Mouse (Mus musculus) C2C12 (cell line): Measurements from ENCODE around the gene Satl1. TPM values are rescaled to one million over a fixed set of nuclear protein-coding genes. Genes with fewer than 3 reads are reported as not detected.

Experiments
- H3K27me3 ChIP-seq: one replicate; pipeline ENCODE4 v1.6.1; 2011; ENCODE audit not compliant: control insufficient read depth, insufficient read depth, insufficient read length
- H3K36me3 ChIP-seq: one replicate; pipeline ENCODE4 v1.6.1; 2011; ENCODE audit not compliant: control insufficient read depth, insufficient read depth
- H3K4me3 ChIP-seq: one replicate; pipeline ENCODE4 v1.5.1; 2011; ENCODE audit warnings: mild to moderate bottlenecking, control low read depth; ENCODE audit not compliant: poor library complexity, insufficient read depth, severe bottlenecking
- H3K79me2 ChIP-seq: one replicate; pipeline ENCODE4 v1.6.1; 2011; ENCODE audit not compliant: control insufficient read depth, insufficient read depth
- H3K79me3 ChIP-seq: one replicate; pipeline ENCODE4 v1.6.1; 2011; ENCODE audit warnings: low read depth, control low read depth
- H3ac ChIP-seq: one replicate; pipeline ENCODE3; 2011; ENCODE audit warnings: low read depth; ENCODE audit not compliant: control insufficient read depth, insufficient read length
- CEBPB ChIP-seq: IDR thresholded peaks from one replicate; pipeline ENCODE4 v1.6.1; 2011; ENCODE audit warnings: low read depth, mild to moderate bottlenecking, control low read depth, moderate library complexity
- CTCF ChIP-seq: IDR thresholded peaks from one replicate; pipeline ENCODE4 v1.5.1; 2011; ENCODE audit not compliant: control insufficient read depth, insufficient read depth, insufficient read length
- FOSL1 ChIP-seq: IDR thresholded peaks from one replicate; pipeline ENCODE4 v1.8.0; 2011; ENCODE audit warnings: mild to moderate bottlenecking, low read length; ENCODE audit not compliant: poor library complexity, insufficient read depth, severe bottlenecking
- MAX ChIP-seq: IDR thresholded peaks from one replicate; pipeline ENCODE4 v1.6.1; 2011; ENCODE audit warnings: mild to moderate bottlenecking, control low read depth
- MYOD1 ChIP-seq: IDR thresholded peaks from one replicate; pipeline ENCODE4 v1.6.1; 2011; ENCODE audit warnings: low read depth; ENCODE audit not compliant: control insufficient read depth, insufficient read length
- MYOG ChIP-seq: IDR thresholded peaks from one replicate; pipeline ENCODE4 v1.6.1; 2011; ENCODE audit not compliant: control insufficient read depth, insufficient read length; ENCODE audit errors: extremely low read depth
- USF1 ChIP-seq: IDR thresholded peaks from one replicate; pipeline ENCODE4 v1.6.1; 2011; ENCODE audit warnings: low read depth, mild to moderate bottlenecking, control low read depth, moderate library complexity
- polyA plus RNA-seq: library from polyadenylated mRNA; unstranded; fragments of >200 nt; fragmentation: generic; extraction: Trizol; gene quantifications from one replicate; pipeline ENCODE4 v1.2.1, GENCODE M21; 2012; ENCODE audit warnings: missing spikeins

Gene Satl1
- polyA plus RNA-seq, 1 experiment, result not detected

DNA sequence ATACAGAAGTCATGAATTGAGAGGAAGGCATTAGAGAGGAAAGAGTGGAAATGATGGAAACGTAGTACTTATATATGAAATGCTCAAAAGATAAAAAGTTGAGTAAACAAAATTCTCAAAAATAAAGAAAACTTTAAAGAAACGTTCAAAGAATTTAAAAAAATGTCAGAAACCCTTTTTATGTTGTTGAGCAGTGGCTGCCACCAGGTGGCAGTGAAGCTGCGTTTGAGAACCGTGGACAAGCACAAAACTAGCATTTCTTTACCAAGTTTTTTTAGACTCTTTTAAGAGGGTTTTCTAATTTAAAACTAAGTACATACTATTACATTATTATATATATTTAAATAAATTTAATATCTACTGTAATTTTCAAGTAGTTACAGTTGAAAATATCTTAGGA, 38.2 kb downstream of the Satl1 start:
- no peaks in the 10 kb centered on the region for H3K27me3 ChIP-seq
- no peak for TF ChIP-seq FOSL1
- no peak for TF ChIP-seq MAX
- TF ChIP-seq MYOG, result no peak
- TF ChIP-seq CEBPB, result no peak
- no peak for TF ChIP-seq USF1
- TF ChIP-seq MYOD1, result no peak
- no peak for TF ChIP-seq CTCF
- H3K4me3 ChIP-seq, result no peak overlapping the region
- H3K79me2 ChIP-seq, result no peaks in the 10 kb centered on the region
- no peaks in the 10 kb centered on the region for H3K79me3 ChIP-seq
- H3K36me3 ChIP-seq, result no peaks in the 10 kb centered on the region
- H3ac ChIP-seq, result no peak overlapping the region

DNA sequence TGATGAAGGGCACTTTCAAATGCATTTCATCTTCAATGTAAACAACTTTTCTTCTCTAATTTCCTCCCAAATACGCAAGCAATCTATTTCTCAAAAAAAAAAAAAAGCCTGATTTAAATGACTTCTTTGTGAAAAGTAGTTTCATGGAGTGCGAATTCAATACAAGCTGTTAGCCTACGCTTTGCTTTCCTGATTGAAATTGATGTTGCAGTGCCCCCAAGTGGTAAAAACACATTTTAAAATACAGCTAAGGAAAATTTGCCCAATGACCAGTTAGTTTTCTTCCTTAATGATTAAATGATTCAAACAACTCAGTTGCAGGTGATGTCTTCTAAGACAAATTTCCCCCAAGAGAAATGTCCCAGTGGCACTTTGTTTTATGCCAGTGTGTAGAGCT, 58.2 kb downstream of the Satl1 start:
- Histone ChIP-seq H3K4me3 (no peak overlapping the region), H3K79me3 (no peaks in the 10 kb centered on the region), H3K79me2 (no peaks in the 10 kb centered on the region), H3K27me3 (no peaks in the 10 kb centered on the region), H3K36me3 (no peaks in the 10 kb centered on the region), H3ac (no peak overlapping the region)
- TF ChIP-seq MYOD1, result no peak

DNA sequence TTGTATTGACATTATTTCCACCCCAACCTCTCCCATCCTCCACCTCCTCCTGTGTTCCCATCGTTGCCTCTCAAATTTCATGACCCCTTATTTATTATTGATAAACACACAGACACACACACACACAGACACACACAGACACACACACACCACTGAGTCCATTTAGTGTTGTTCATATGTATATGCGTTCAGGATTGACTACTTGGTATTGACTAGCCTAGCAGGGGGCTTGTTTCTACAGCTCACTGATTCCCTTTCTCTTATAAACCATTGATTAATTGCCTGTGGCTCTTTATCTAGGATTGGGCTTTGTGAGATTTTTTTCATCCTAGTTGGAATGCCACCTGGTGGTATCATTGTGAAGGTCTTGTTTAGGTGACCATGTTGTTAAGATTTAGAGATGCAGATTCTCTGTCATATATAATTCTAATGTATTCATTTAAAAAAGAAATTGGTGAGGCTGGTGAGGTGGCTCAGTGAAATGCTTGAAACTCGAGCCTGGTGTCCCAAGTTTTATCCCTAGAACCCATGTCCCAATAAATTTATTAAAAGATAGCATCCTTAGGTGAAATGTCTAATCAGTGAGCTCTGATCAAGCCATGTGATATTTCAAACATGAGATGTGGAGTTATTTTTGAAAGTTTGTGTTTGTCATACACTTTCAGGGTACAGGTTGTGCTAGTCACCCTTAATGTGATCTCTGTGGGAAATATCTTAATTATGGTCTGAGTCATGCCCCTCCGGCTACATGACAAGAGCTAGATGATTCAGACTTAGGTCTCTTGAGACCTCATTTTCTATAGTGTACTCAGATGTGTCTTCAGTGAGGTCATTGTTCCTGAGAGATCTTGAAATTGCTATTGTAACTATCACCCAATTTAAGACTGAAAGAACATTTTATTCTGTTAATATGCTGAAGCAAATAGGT, 58.8 kb downstream of the Satl1 start:
- H3K36me3 ChIP-seq, result no peaks in the 10 kb centered on the region
- no peak overlapping the region for H3K4me3 ChIP-seq
- H3K79me3 ChIP-seq, result no peaks in the 10 kb centered on the region
- no peak overlapping the region for H3ac ChIP-seq
- H3K79me2 ChIP-seq, result no peaks in the 10 kb centered on the region
- H3K27me3 ChIP-seq, result no peaks in the 10 kb centered on the region
- peak; percentile 37 for TF ChIP-seq FOSL1
- no peak for TF ChIP-seq CEBPB

DNA sequence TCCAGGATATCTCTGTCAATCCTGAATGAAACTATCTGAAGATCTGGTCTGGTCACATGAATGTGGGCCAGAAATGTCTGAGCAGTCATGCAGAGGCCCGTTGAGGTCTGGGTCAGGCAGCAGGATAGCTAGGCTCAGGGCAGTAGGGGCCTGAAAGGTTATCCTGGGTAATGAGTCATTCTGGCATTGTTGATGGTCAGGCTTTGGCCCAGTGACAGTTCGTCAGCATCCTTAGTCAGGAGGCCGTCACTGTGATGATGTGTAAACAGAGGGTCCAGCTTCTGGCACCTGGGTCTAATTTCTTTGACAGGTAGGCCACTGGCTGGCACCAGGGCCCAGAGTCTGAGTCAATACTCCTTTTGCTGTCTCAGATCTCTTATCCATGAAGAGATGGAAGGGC, 67.1 kb downstream of the Satl1 start:
- H3K4me3 ChIP-seq, result no peak overlapping the region
- no peaks in the 10 kb centered on the region for H3K36me3 ChIP-seq
- H3K27me3 ChIP-seq, result no peaks in the 10 kb centered on the region
- TF ChIP-seq MAX (no peak), MYOD1 (no peak), CEBPB (no peak), FOSL1 (no peak), CTCF (no peak), MYOG (no peak), USF1 (no peak)
- H3K79me2 ChIP-seq, result no peaks in the 10 kb centered on the region
- no peak overlapping the region for H3ac ChIP-seq
- H3K79me3 ChIP-seq, result no peaks in the 10 kb centered on the region

Other genes starting within 250 kb of the Satl1 start
- not detected for gene 4933403O08Rik, start 167.7 kb downstream of the Satl1 start, polyA plus RNA-seq
- 9.8 TPM for gene Apool, start 95.4 kb downstream of the Satl1 start, polyA plus RNA-seq
- gene 2010106E10Rik, start 88.5 kb upstream of the Satl1 start, polyA plus RNA-seq, result not detected
- gene Zfp711, start 193.7 kb upstream of the Satl1 start, polyA plus RNA-seq, result not detected